Mouse (Mus musculus) Patski (cell line): ENCODE measurements at regions not wholly inside any gene's neighbourhood (a gene's known extent, or its start where the extent isn't known, plus 50 kb on each side); places are given as distances from the start of the nearest gene placed in this dataset.

Experiments used
- ATAC-seq: fragments of 100-300 bp; one replicate; pipeline ENCODE4 v1.8.0; 2021
- CTCF ChIA-PET: fragments of 350-600 bp; sonication (Branson Sonifier 250); formaldehyde crosslinking; loops from one replicate; lab custom pipeline; 2022; ENCODE audit warnings: inconsistent platforms; lab: Charles Lee
- POLR2A ChIA-PET: fragments of 350-600 bp; sonication (Branson Sonifier 250); formaldehyde crosslinking; loops from one replicate; lab custom pipeline; 2022; ENCODE audit warnings: antibody characterized with exemption, inconsistent platforms; lab: Charles Lee
- DNase-seq: peaks from one replicate; pipeline ENCODE4 v3.0.0-alpha.2; 2011; ENCODE audit warnings: low read depth, low spot score
- H3K27me3 ChIP-seq: fragments of 371-371 bp; one replicate; pipeline ENCODE4 v1.5.1; 2021
- CTCF ChIP-seq: fragments of 100-300 bp; IDR thresholded peaks from one replicate; pipeline ENCODE4 v1.5.1; 2021
- in situ Hi-C: fragments of 300-500 bp; cut with MboI; formaldehyde crosslinking; loops from 3 replicates; pipeline ENCODE4 v1.11.1; 2018; ENCODE audit warnings: low pct_unique_long_range_greater_than_20kb, mixed read lengths

GRCm38 (mm10) chr5:33531263-33531662 lies 97.5 kb upstream of the Nkx1-1 start:
- ChIA-PET CTCF (interaction anchor here (1.6 kb wide), 1 partner anchor 138 kb away, joined by 5 read pairs; no protein-coding TSS in a partner anchor), POLR2A (no interaction called here)
- H3K27me3 ChIP-seq, result peaks cover 5% of the 10 kb centered on the region
- ATAC-seq (no peak), DNase-seq (no peak)
- in situ Hi-C loops, result no loop called here
- TF ChIP-seq CTCF, result no peak

DNA sequence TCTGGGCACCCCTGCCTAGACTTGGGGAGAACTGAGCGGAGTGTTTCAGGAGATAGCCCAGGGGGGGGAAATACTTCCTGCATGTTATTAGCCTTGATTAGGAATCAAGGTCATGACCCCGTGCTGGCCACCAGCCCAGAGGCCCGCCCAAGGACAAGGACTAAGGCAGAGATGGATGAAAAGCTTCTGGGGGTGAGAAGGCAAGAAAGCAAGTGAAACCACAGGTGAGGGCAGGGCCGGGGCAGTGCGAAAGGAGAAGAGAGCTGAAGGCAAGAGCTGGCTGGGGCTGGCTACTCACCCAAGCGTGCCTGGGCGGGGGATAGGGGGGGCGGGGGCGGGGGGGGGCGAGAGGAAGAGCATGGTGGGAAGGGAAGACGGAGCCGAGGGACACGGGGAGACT lies 96.0 kb upstream of the Nkx1-1 start:
- peaks cover 5% of the 10 kb centered on the region for H3K27me3 ChIP-seq
- ATAC-seq, result no peak

DNA sequence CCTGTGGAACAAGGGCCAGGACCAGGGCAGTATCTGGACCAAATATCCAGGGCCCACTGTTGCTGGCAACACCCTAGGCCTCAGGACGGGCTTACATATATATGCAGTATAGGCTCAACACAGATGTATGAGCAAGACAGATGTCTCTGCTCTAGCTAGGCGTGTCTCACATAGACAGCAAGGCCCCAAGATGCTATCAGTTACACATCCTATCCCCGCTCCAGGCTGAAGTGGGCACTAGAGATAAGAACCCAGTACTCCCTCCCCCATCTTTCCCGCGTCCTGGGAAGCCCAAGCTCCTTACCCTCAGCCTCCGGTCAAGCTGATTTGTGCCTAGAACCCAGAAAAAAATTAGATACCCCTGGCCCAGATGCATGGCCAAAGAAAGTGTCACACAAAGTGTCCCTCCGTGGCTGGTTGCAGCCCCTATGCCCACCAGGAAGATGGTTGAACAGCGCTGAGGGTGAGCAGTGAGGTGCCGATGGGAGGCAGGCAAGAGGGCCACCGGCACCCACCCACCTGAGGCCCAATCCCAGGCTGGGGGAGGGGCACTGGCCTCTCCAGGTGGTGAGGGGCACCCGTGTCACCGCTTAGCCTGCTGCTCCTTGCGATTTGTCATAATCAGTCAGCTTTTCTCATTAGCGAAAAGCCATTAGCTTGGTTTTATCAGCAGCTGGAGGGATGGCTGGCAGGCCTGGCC lies 95.3 kb upstream of the Nkx1-1 start:
- in situ Hi-C loops, result no loop called here
- DNase-seq (no peak), ATAC-seq (no peak)
- H3K27me3 ChIP-seq, result peaks cover 5% of the 10 kb centered on the region
- CTCF ChIA-PET, result no interaction called here
- POLR2A ChIA-PET, result no interaction called here
- no peak for TF ChIP-seq CTCF

More for the DNA sequence above, 96.0 kb upstream of the Nkx1-1 start:
- no peak for DNase-seq
- POLR2A ChIA-PET, result no interaction called here
- in situ Hi-C loops, result no loop called here
- no peak for TF ChIP-seq CTCF
- CTCF ChIA-PET, result interaction anchor here (1.6 kb wide), 1 partner anchor 137 kb away, joined by 5 read pairs; no protein-coding TSS in a partner anchor

- no peak for DNase-seq
- in situ Hi-C loops, result no loop called here
- ChIA-PET CTCF (interaction anchor here (1.5 kb wide), 1 partner anchor 9 kb away, joined by 4 read pairs; no protein-coding TSS in a partner anchor), POLR2A (no interaction called here)
- TF ChIP-seq CTCF, result no peak
- ATAC-seq, result no peak
- peaks cover 5% of the 10 kb centered on the region for H3K27me3 ChIP-seq
Measured at GRCm38 (mm10) chr5:33527750-33528149, 94.0 kb upstream of the Nkx1-1 start.

DNA sequence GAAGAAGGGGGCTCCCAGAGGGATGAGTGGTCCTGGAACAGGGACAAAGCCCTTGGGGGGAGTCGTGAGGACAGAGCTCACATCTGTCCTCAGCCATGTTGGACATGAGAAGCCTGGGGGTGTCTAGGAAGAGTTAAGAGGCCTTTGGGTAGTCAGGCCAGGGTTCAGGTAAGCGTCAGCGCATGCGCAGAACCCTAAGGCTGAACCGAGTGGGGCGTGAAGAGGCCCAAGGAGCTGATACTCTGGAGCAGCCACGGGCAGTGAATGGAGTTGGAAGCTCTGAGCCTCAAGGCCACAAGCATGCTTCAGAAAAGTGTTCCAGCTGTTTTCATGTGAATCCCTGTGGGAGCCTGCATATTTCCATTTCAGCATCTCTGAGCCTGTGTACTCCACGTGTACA lies 93.5 kb upstream of the Nkx1-1 start:
- H3K27me3 ChIP-seq, result peaks cover 5% of the 10 kb centered on the region
- TF ChIP-seq CTCF, result no peak
- in situ Hi-C loops, result no loop called here
- ChIA-PET CTCF (interaction anchor here (1.5 kb wide), 1 partner anchor 9 kb away, joined by 4 read pairs; no protein-coding TSS in a partner anchor), POLR2A (no interaction called here)
- DNase-seq, result no peak
- ATAC-seq, result no peak

DNA sequence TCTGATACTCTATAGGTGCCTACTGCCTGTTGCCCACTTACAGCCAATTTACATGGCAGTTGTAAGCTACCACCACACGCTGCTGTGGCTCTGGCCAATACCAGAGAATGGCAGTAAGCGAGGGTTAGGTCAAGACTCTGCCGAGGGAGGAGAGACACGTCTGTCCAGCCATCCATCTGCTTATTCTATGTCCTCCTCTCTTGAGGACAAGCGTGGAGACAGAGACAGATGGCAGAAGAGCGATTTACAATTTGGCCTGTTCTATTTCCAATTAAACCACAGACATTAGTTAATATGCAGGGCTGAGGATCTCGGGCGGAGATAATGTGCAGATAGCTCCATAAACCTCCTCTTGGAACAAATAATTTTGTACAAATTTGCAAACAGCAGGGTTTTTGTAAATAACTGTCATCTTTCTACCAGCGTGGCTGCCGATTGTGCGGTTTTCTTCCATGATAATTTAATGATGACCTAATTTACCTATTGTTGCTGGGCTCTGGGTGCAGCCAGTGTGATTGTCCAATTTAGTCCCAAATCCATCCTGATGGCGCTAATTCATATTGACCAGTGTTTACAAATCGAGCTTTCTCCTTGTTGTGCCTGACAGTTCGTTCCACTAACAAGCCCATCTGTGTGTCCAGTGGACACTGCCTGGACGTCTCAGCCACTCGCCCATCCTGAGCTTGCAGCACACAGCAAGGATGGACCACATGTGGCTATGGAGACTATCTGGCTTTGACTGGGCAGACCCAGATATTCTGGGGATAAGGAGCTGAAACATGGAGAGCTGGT lies 88.4 kb upstream of the Nkx1-1 start:
- ATAC-seq (no peak), DNase-seq (no peak)
- CTCF ChIA-PET, result no interaction called here
- POLR2A ChIA-PET, result no interaction called here
- in situ Hi-C loops, result no loop called here
- no peak for TF ChIP-seq CTCF
- H3K27me3 ChIP-seq, result peaks cover 4% of the 10 kb centered on the region

DNA sequence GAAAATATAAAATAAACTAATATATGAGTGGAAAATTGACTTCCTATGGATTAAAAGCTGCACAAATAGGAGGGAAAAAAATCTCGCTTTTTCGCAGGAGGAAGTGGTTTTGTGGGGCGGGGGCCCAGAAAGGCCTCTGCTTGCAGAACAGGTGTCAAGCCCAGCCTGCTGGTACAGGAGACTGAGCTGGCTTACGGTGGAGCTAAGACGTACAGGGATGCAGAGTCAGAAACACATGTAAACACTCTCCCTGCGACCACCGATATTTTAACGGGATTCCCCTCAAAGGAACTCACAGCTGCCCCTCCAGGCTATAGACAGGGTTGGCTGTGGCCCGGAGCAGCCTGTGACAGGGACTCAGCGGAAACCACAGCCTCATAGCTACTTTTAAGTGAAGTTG lies 87.1 kb upstream of the Nkx1-1 start:
- DNase-seq, result no peak
- TF ChIP-seq CTCF, result no peak
- H3K27me3 ChIP-seq, result peaks cover 4% of the 10 kb centered on the region
- no peak for ATAC-seq
- ChIA-PET POLR2A (no interaction called here), CTCF (interaction anchor here (1.0 kb wide), 1 partner anchor 23 kb away, joined by 3 read pairs; no protein-coding TSS in a partner anchor)
- in situ Hi-C loops, result no loop called here

DNA sequence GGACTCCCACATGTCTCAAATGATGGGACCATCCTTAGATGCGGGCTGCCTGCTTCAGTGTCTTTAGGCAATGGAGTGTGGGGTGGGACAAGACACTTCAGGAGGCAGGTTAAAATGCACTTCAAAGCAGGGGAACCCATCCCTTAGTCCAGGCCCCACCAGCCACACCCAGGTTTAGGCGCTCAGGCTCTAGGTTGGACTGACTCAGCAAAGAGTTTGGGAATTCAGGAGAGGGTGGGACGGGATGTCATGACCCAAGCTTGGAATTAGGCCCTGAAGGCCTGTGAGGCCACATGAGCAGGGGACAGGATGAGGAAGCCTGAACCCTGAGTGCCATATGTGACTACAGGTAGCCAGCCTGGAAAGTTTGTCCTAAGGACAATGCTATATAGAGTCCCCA lies 85.6 kb upstream of the Nkx1-1 start:
- in situ Hi-C loops, result no loop called here
- no peak for DNase-seq
- POLR2A ChIA-PET, result no interaction called here
- TF ChIP-seq CTCF, result no peak
- no peak for ATAC-seq
- peaks cover 4% of the 10 kb centered on the region for H3K27me3 ChIP-seq
- CTCF ChIA-PET, result interaction anchor here (1.1 kb wide), 1 partner anchor 74 kb away, joined by 3 read pairs; no protein-coding TSS in a partner anchor

DNA sequence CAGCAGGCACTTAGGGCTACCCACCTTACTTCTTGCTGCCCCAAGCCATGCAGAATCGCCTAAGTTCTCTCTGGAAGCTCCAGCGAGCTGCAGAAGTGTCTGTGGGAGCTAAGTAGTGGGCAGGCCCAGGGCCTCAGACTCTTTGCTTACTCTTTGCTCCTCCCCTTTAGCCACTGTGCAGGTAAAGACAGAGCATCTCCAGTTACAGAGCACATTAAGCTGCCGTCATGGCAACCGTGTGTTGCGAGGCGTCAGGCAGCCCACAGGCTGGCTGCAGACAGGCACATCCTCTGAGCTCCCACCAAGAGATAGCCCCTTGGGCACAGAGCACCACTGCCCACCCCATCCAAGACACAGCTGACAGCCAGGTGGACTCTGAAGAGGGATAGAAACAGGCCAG lies 85.1 kb upstream of the Nkx1-1 start:
- POLR2A ChIA-PET, result no interaction called here
- ATAC-seq, result no peak
- no peak for DNase-seq
- in situ Hi-C loops, result no loop called here
- peaks cover 4% of the 10 kb centered on the region for H3K27me3 ChIP-seq
- TF ChIP-seq CTCF, result no peak
- CTCF ChIA-PET, result no interaction called here

DNA sequence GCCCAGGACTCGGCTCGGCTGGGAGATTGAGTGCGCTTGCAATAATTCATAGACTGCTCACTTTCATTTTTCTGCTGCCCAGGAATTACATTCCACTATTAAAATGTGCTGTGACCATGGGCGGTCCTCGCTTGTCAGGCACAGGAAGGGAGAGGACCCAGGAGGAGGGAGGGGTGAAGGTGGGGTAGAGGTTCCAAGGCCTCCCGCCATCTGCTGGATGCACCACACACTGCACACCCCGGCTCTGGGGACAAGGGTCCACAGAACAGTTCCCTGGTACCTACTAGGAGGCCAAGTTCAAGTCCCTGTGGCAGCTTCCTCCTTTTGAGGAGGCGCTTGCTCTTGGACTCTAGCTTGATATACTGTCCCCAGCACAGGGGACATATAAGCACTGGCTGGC lies 83.8 kb upstream of the Nkx1-1 start:
- no peak for ATAC-seq
- in situ Hi-C loops, result no loop called here

DNA sequence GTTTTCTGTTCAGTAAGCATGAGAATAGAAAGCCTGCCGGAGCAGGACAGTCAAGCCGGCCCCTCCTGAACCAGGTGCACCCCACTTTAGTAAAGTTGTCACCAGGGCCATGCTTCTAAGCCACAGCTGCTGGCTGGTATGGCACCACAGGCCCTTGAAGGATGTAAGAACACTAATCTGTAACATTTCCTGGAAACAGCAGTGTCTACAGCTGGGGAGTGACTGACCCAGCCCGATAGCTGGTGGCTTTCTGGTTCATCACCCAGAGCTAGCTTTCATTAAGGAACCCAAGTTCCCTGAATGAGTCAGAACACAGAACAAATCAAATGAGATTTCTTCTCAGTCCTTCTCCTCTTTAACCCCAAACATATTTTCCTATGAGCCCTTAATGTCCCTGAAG lies 82.4 kb upstream of the Nkx1-1 start:
- H3K27me3 ChIP-seq, result peaks cover 16% of the 10 kb centered on the region
- ChIA-PET POLR2A (no interaction called here), CTCF (no interaction called here)
- ATAC-seq (no peak), DNase-seq (no peak)
- TF ChIP-seq CTCF, result no peak
- in situ Hi-C loops, result no loop called here

More for the DNA sequence above, 83.8 kb upstream of the Nkx1-1 start:
- DNase-seq, result no peak
- no peak for TF ChIP-seq CTCF
- ChIA-PET POLR2A (no interaction called here), CTCF (interaction anchor here (0.9 to 1.1 kb wide), 3 partner anchors 9 to 25 kb away, joined by 3 read pairs; no protein-coding TSS in a partner anchor)
- peaks cover 4% of the 10 kb centered on the region for H3K27me3 ChIP-seq
